Mouse (Mus musculus) splenic B cell, adult 2 months (primary cell): ENCODE results near the gene Keap1.
"Not testable (repeated sequence)": the region's sequence is repeated elsewhere in the genome, so short reads cannot be mapped to it uniquely, and the experiment has no call there.

ENCODE experiments used
- DNase-seq: peaks from one replicate; pipeline ENCODE4 v3.0.0-alpha.2; 2011; ENCODE audit warnings: low read depth, low spot score
- H3K27me3 ChIP-seq: 2 replicates; pipeline ENCODE4 v1.6.1; 2012; ENCODE audit warnings: mild to moderate bottlenecking, low read length, moderate library complexity, mixed read lengths; ENCODE audit not compliant: control insufficient read depth, poor library complexity, insufficient read depth, severe bottlenecking
- H3K36me3 ChIP-seq: 2 replicates; pipeline ENCODE4 v1.6.1; 2012; ENCODE audit warnings: mild to moderate bottlenecking, low read length, moderate library complexity, mixed read lengths; ENCODE audit not compliant: control insufficient read depth, poor library complexity, insufficient read depth, severe bottlenecking

The Keap1 gene

DNA sequence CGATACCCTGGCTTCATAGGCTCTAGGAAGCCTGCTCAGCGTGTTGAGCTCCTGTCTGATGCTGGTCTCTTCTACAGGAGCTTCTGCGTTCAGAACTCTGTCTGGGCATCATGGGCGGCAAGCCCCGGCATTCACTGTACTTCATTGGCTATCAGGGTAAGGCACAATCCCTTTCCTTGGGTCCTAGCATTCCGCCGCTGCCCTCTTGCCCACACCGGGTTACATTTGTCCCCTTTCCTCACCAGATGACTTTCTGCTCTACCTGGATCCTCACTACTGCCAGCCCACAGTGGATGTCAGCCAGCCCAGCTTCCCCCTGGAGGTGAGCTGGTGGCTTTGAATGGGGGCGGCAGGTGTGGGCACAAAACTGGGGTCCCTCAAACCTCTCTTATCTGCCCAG is 33.2 kb upstream of the Keap1 start:
- no peak for DNase-seq
- Histone ChIP-seq H3K27me3 (no peaks in the 10 kb centered on the region), H3K36me3 (peaks cover 14% of the 10 kb centered on the region)

- H3K36me3 ChIP-seq = peaks cover 13% of the 10 kb centered on the region
- H3K27me3 ChIP-seq, DNase-seq: not testable (repeated sequence)
These were observed 30.4 kb upstream of the Keap1 start for GRCm38 (mm10) chr9:21269590-21269989.

- H3K36me3 ChIP-seq = peaks cover 11% of the 10 kb centered on the region
- no peak for DNase-seq
- no peaks in the 10 kb centered on the region for H3K27me3 ChIP-seq
These were observed 29.1 kb upstream of the Keap1 start for GRCm38 (mm10) chr9:21268305-21268704.

- H3K36me3 ChIP-seq = peaks cover 11% of the 10 kb centered on the region
- DNase-seq = no peak
- no peaks in the 10 kb centered on the region for H3K27me3 ChIP-seq
These were observed 27.7 kb upstream of the Keap1 start for GRCm38 (mm10) chr9:21266889-21267288.

DNA sequence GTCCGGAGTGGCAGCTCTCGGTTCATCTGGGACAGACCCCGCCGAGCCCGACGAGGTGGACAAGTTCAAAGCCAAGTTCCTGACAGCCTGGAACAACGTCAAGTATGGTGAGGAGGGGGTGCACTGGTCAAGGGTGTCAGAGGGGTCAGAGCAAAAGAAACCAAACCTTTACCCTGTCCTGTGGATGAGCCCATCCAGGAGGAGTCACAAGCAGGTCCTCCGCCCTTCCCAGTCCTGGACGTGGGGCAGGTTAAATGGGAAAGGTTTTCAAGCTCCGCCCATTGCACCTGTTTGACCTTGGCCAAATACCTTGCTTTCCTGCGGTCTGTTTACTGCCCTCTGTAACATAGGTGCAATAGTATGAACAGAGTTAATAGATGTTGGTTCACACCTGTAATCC is 26.4 kb upstream of the Keap1 start:
- Histone ChIP-seq H3K36me3 (peaks cover 7% of the 10 kb centered on the region), H3K27me3 (no peaks in the 10 kb centered on the region)
- DNase-seq = no peak

GRCm38 (mm10) chr9:21265000-21265561 is 25.9 kb upstream of the Keap1 start, which contains the start of gene Atg4d:
Gene Atg4d, plus strand, starts transcription at chr9:21265293.
- H3K36me3 ChIP-seq = peaks cover 7% of the 10 kb centered on the region
- no peaks in the 10 kb centered on the region for H3K27me3 ChIP-seq
- DNase-seq = peak; percentile 100

- Histone ChIP-seq H3K27me3 (no peaks in the 10 kb centered on the region), H3K36me3 (peaks cover 7% of the 10 kb centered on the region)
- peak; percentile 35 for DNase-seq
These were observed 25.3 kb upstream of the Keap1 start for GRCm38 (mm10) chr9:21264272-21264999.

- DNase-seq = no peak
- no peaks in the 10 kb centered on the region for H3K36me3 ChIP-seq
- H3K27me3 ChIP-seq = no peaks in the 10 kb centered on the region
These were observed 22.7 kb upstream of the Keap1 start for GRCm38 (mm10) chr9:21261831-21262230.

GRCm38 (mm10) chr9:21260491-21261040 is 21.4 kb upstream of the Keap1 start:
- no peaks in the 10 kb centered on the region for H3K36me3 ChIP-seq
- no peak for DNase-seq
- H3K27me3 ChIP-seq = no peaks in the 10 kb centered on the region

GRCm38 (mm10) chr9:21256349-21256748 is 17.2 kb upstream of the Keap1 start:
- not testable (repeated sequence) for DNase-seq, H3K27me3 ChIP-seq, H3K36me3 ChIP-seq

DNA sequence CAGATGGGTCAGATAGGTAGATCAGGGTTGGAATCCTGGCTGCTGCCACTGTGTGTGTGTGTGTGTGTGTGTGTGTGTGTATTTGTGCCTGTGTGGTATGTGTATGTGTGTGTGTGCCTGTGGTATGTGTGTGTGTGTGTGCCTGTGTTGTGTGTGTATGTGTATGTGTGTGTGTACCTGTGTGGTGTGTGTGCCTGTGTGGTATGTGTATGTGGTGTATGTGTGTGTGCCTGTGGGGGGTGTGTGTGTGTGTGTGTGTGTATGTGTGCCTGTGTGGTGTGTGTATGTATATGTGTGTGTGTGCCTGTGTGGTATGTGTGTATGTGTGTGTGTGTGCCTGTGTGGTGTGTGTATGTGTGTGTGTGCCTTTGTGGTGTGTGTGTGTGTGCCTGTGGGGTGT is 15.5 kb upstream of the Keap1 start:
- H3K36me3 ChIP-seq = no peaks in the 10 kb centered on the region
- no peak for DNase-seq
- H3K27me3 ChIP-seq = no peaks in the 10 kb centered on the region

- no peak for DNase-seq
- Histone ChIP-seq H3K27me3 (no peaks in the 10 kb centered on the region), H3K36me3 (no peaks in the 10 kb centered on the region)
These were observed 12.1 kb upstream of the Keap1 start for GRCm38 (mm10) chr9:21251116-21251735.

DNA sequence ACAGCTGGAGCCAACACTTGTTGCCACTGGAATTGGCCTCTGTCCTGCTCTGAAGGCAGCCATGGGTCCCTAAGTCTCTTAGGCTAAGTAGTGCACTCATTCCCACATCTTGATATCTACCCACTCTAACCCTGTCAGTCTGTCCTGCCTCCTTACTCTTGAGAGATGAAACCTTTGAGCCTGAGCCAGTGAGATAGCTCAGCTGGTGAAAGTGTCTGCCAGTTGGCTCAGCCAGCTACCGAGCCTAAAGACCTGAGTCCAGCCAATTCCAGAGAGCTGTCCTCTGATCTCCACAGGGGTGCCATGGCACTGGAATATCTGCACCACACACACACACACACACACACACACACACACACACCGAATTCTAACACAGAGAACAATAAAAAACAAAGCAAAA is 11.3 kb upstream of the Keap1 start:
- Histone ChIP-seq H3K27me3 (no peaks in the 10 kb centered on the region), H3K36me3 (no peaks in the 10 kb centered on the region)
- no peak for DNase-seq

- no peak for DNase-seq
- no peaks in the 10 kb centered on the region for H3K36me3 ChIP-seq
- H3K27me3 ChIP-seq = no peaks in the 10 kb centered on the region
These were observed 10.7 kb upstream of the Keap1 start for GRCm38 (mm10) chr9:21249629-21250508.
